Mouse (Mus musculus): ENCODE results near the gene Igf2bp3.

GRCm38 (mm10) chr6:49228126-49228679 lies 13.4 kb upstream of the Igf2bp3 start:
- TF ChIP-seq POLR2A (IDR thresholded peaks at IDR 0.05; ENCODE audit: extremely low read depth, insufficient read depth, low read length) (no peak), CTCF (IDR thresholded peaks at IDR 0.05; ENCODE audit: extremely low read depth, insufficient read depth, low read length) (peak; percentile 56)

All from cortical plate, adult 2 months (tissue).